Mouse (Mus musculus): ENCODE data around the gene Ccno. TPM values are rescaled to one million over a fixed set of nuclear protein-coding genes. Genes with fewer than 3 reads are reported as not detected.

The Ccno gene
- not detected in 2 replicates for total RNA-seq (2017)

- ATAC-seq (replicated peaks; ENCODE audit: low read depth, poor library complexity, severe bottlenecking): peak; percentile 90
Measured at GRCm38 (mm10) chr13:112987532-112987943, at the start of gene Ccno. Gene Ccno (plus strand): TSS chr13:112987802.

GRCm38 (mm10) chr13:112938130-112938529 lies 49.5 kb upstream of the Ccno start:
- ATAC-seq (replicated peaks; ENCODE audit: low read depth, poor library complexity, severe bottlenecking): no peak

GRCm38 (mm10) chr13:112941879-112942330 lies 45.7 kb upstream of the Ccno start:
- ATAC-seq (replicated peaks; ENCODE audit: low read depth, poor library complexity, severe bottlenecking): 0 out of 2 replicates have a peak, but pooled peaks have one; percentile 18

- ATAC-seq (replicated peaks; ENCODE audit: low read depth, poor library complexity, severe bottlenecking): no peak
Measured at GRCm38 (mm10) chr13:112945312-112945711, 42.3 kb upstream of the Ccno start.

GRCm38 (mm10) chr13:112945900-112946299 lies 41.7 kb upstream of the Ccno start:
- ATAC-seq (replicated peaks; ENCODE audit: low read depth, poor library complexity, severe bottlenecking): peak; percentile 42; the same call in 1 of the 2 replicates

- ATAC-seq (replicated peaks; ENCODE audit: low read depth, poor library complexity, severe bottlenecking): no peak
Measured at GRCm38 (mm10) chr13:112954067-112954466, 33.5 kb upstream of the Ccno start.

GRCm38 (mm10) chr13:112963081-112963480 lies 24.5 kb upstream of the Ccno start:
- ATAC-seq (replicated peaks; ENCODE audit: low read depth, poor library complexity, severe bottlenecking): no peak

- no peak for ATAC-seq (replicated peaks; ENCODE audit: low read depth, poor library complexity, severe bottlenecking)
Measured at GRCm38 (mm10) chr13:112964421-112964820, 23.2 kb upstream of the Ccno start.

- ATAC-seq (replicated peaks; ENCODE audit: low read depth, poor library complexity, severe bottlenecking): no peak
Measured at GRCm38 (mm10) chr13:112967267-112967666, 20.3 kb upstream of the Ccno start.

- ATAC-seq (replicated peaks; ENCODE audit: low read depth, poor library complexity, severe bottlenecking): peak; percentile 78
Measured at GRCm38 (mm10) chr13:112976720-112977119, 10.9 kb upstream of the Ccno start.

GRCm38 (mm10) chr13:112985605-112986450 lies 1.8 kb upstream of the Ccno start:
- no peak for ATAC-seq (replicated peaks; ENCODE audit: low read depth, poor library complexity, severe bottlenecking)

GRCm38 (mm10) chr13:112986451-112986950 lies 1.1 kb upstream of the Ccno start:
- no peak for ATAC-seq (replicated peaks; ENCODE audit: low read depth, poor library complexity, severe bottlenecking)

- ATAC-seq (replicated peaks; ENCODE audit: low read depth, poor library complexity, severe bottlenecking): peak; percentile 2; the same call in 1 of the 2 replicates
Measured at GRCm38 (mm10) chr13:112987991-112988390, 389 bp downstream of the Ccno start.

GRCm38 (mm10) chr13:112988866-112989265 lies 1.3 kb downstream of the Ccno start:
- no peak for ATAC-seq (replicated peaks; ENCODE audit: low read depth, poor library complexity, severe bottlenecking)

GRCm38 (mm10) chr13:112989541-112989940 lies 1.9 kb downstream of the Ccno start:
- no peak for ATAC-seq (replicated peaks; ENCODE audit: low read depth, poor library complexity, severe bottlenecking)

- ATAC-seq (replicated peaks; ENCODE audit: low read depth, poor library complexity, severe bottlenecking): peak; percentile 19; the same call in 1 of the 2 replicates
Measured at GRCm38 (mm10) chr13:112990346-112990745, 2.7 kb downstream of the Ccno start.

- ATAC-seq (replicated peaks; ENCODE audit: low read depth, poor library complexity, severe bottlenecking): no peak
Measured at GRCm38 (mm10) chr13:112993531-112994152, 6.0 kb downstream of the Ccno start, which contains the start of gene Mcidas. Gene Mcidas (plus strand): TSS chr13:112993845.

GRCm38 (mm10) chr13:112994191-112994590 lies 6.6 kb downstream of the Ccno start:
- peak; percentile 58 for ATAC-seq (replicated peaks; ENCODE audit: low read depth, poor library complexity, severe bottlenecking)

- ATAC-seq (replicated peaks; ENCODE audit: low read depth, poor library complexity, severe bottlenecking): 0 out of 2 replicates have a peak, but pooled peaks have one; percentile 14
Measured at GRCm38 (mm10) chr13:112996407-112996806, 8.8 kb downstream of the Ccno start.

GRCm38 (mm10) chr13:112997369-112997768 lies 9.8 kb downstream of the Ccno start:
- ATAC-seq (replicated peaks; ENCODE audit: low read depth, poor library complexity, severe bottlenecking): no peak

All from common myeloid progenitor, adult 5-6 weeks (primary cell).